Mouse (Mus musculus): ENCODE measurements around the gene Lurap1. TPM values are rescaled to one million over a fixed set of nuclear protein-coding genes. Genes with fewer than 3 reads are reported as not detected.

Lurap1 gene
- polyA plus RNA-seq, 1 experiment from 2014 or later: 3.3 TPM

- no peak overlapping the region for H3K4me3 ChIP-seq
- no peaks in the 10 kb centered on the region for H3K27me3 ChIP-seq
- no peak overlapping the region for H3K4me2 ChIP-seq
- H3K9me3 ChIP-seq: no peaks in the 10 kb centered on the region
- H3K9ac ChIP-seq: no peak overlapping the region
- 88% methylated on average over 23 of the region's 23 CpGs for WGBS
- H3K27ac ChIP-seq: no peak overlapping the region
- peaks cover 83% of the 10 kb centered on the region for H3K36me3 ChIP-seq
- H3K4me1 ChIP-seq: no peaks in the 10 kb centered on the region
- ATAC-seq (ENCODE audit: borderline replicate concordance, extremely low read depth, low FRiP score, low TSS enrichment): no peak; the same call in 1 of the 2 replicates
These were observed 62.5 kb downstream of the Lurap1 start for GRCm38 (mm10) chr4:116088510-116089249.

Other genes with a start within 250 kb of the Lurap1 start
- gene Dmbx1, start 211.4 kb downstream of the Lurap1 start, polyA plus RNA-seq (2015; fragmentation: Nextera tagmentation; extraction: Ambion mirVana): 0.05 TPM in 1 of 2 replicates, not detected in the other
- 8.9 and 10.2 TPM in 2 replicates for gene Faah, start 133.4 kb downstream of the Lurap1 start, polyA plus RNA-seq (2015; fragmentation: Nextera tagmentation; extraction: Ambion mirVana)
- gene Nsun4, start 97.5 kb downstream of the Lurap1 start, polyA plus RNA-seq (2015; fragmentation: Nextera tagmentation; extraction: Ambion mirVana): 24.6 and 24.8 TPM in 2 replicates
- gene Uqcrh, start 76.3 kb downstream of the Lurap1 start, polyA plus RNA-seq (2015; fragmentation: Nextera tagmentation; extraction: Ambion mirVana): 469 and 488 TPM in 2 replicates
- gene Lrrc41, start 76.1 kb downstream of the Lurap1 start, polyA plus RNA-seq (2015; fragmentation: Nextera tagmentation; extraction: Ambion mirVana): 70.9 and 71.5 TPM in 2 replicates
- 34.5 and 34.7 TPM in 2 replicates for gene Rad54l, start 27.6 kb downstream of the Lurap1 start, polyA plus RNA-seq (2015; fragmentation: Nextera tagmentation; extraction: Ambion mirVana)
- 59.2 and 66.1 TPM in 2 replicates for gene Pomgnt1, start 27.5 kb downstream of the Lurap1 start, polyA plus RNA-seq (2015; fragmentation: Nextera tagmentation; extraction: Ambion mirVana)
- gene Tspan1, start 16.3 kb upstream of the Lurap1 start, polyA plus RNA-seq (2015; fragmentation: Nextera tagmentation; extraction: Ambion mirVana): 10.6 and 13.3 TPM in 2 replicates
- not detected in 2 replicates for gene 1700042G07Rik, start 22.0 kb upstream of the Lurap1 start, polyA plus RNA-seq (2015; fragmentation: Nextera tagmentation; extraction: Ambion mirVana)
- gene Gm49337, start 22.0 kb upstream of the Lurap1 start, polyA plus RNA-seq (2015; fragmentation: Nextera tagmentation; extraction: Ambion mirVana): not detected in 2 replicates
- gene Pik3r3, start 70.3 kb upstream of the Lurap1 start, polyA plus RNA-seq (2015; fragmentation: Nextera tagmentation; extraction: Ambion mirVana): 24.5 and 24.6 TPM in 2 replicates

Data from lung, embryonic 15.5 days (tissue).